Mouse (Mus musculus) lung, embryonic 16.5 days (tissue): ENCODE data around the gene Khk. TPM values are rescaled to one million over a fixed set of nuclear protein-coding genes. Genes with fewer than 3 reads are reported as not detected.

ENCODE experiments used
- ATAC-seq: fragments of 200-750 bp; cut with Nextera tagmentation; 2 replicates; pipeline ENCODE4 v1.8.0; 2017; ENCODE audit warnings: low read depth, mild to moderate bottlenecking, moderate library complexity
- H3K27ac ChIP-seq: fragments of 300-500 bp; sonication (generic); 2 replicates; pipeline ENCODE4 v1.5.1; 2014; ENCODE audit warnings: mild to moderate bottlenecking, control low read depth, low read length
- H3K27me3 ChIP-seq: fragments of 300-500 bp; sonication (generic); 2 replicates; pipeline ENCODE4 v1.6.1; 2014; ENCODE audit warnings: low read depth, low read length, mixed read lengths; ENCODE audit not compliant: control insufficient read depth, insufficient read depth
- H3K36me3 ChIP-seq: fragments of 300-500 bp; sonication (generic); 2 replicates; pipeline ENCODE4 v1.6.1; 2014; ENCODE audit warnings: low read length; ENCODE audit not compliant: control insufficient read depth, insufficient read depth
- H3K4me1 ChIP-seq: fragments of 300-500 bp; sonication (generic); replicated peaks from 2 replicates; pipeline ENCODE4 v1.6.1; 2014; ENCODE audit warnings: low read length, mixed read lengths; ENCODE audit not compliant: control insufficient read depth, insufficient read depth
- H3K4me2 ChIP-seq: fragments of 300-500 bp; sonication (generic); 2 replicates; pipeline ENCODE4 v1.6.1; 2014; ENCODE audit warnings: low read depth, low read length, control low read depth
- H3K4me3 ChIP-seq: fragments of 300-500 bp; sonication (generic); 2 replicates; pipeline ENCODE4 v1.5.1; 2014; ENCODE audit warnings: mild to moderate bottlenecking, low read length, control low read depth
- H3K9ac ChIP-seq: fragments of 300-500 bp; sonication (generic); 2 replicates; pipeline ENCODE4 v1.6.1; 2014; ENCODE audit warnings: low read length, control low read depth
- H3K9me3 ChIP-seq: fragments of 300-500 bp; sonication (generic); 2 replicates; pipeline ENCODE4 v1.6.1; 2016; ENCODE audit warnings: low read length; ENCODE audit not compliant: control insufficient read depth
- WGBS: fragments of 180-500 bp; shearing (Covaris S2); extraction: QIAGEN DNeasy Blood & Tissue Kit; methylation state at CpG from one replicate; pipeline ENCODE4 v1.1.7; 2014; 5-methylcytosine and 5-hydroxymethylcytosine counted together
- polyA plus RNA-seq: library from polyadenylated mRNA; unstranded; fragments of >200 nt; fragmentation: Nextera tagmentation; extraction: Ambion mirVana; gene quantifications from 2 replicates; pipeline ENCODE4 v1.2.1, GENCODE M21; 2015

Gene Khk
- polyA plus RNA-seq, 1 experiment from 2014 or later = 13.2 TPM

GRCm38 (mm10) chr5:30955751-30956150, 34.5 kb downstream of the Khk start:
- Histone ChIP-seq H3K4me1 (peaks cover 18% of the 10 kb centered on the region), H3K9me3 (no peaks in the 10 kb centered on the region), H3K4me3 (no peak overlapping the region), H3K27ac (no peak overlapping the region), H3K27me3 (no peaks in the 10 kb centered on the region), H3K36me3 (peaks cover 39% of the 10 kb centered on the region), H3K9ac (no peak overlapping the region), H3K4me2 (no peak overlapping the region)
- no peak for ATAC-seq
- 93% methylated on average over 6 of the region's 6 CpGs for WGBS

GRCm38 (mm10) chr5:30957891-30958290, 36.7 kb downstream of the Khk start:
- 89% methylated on average over 6 of the region's 6 CpGs for WGBS
- no peak overlapping the region for H3K4me3 ChIP-seq
- ATAC-seq = no peak

GRCm38 (mm10) chr5:30959198-30959854, 38.1 kb downstream of the Khk start:
- WGBS = 19% methylated on average over 19 of the region's 19 CpGs
- H3K27ac ChIP-seq = peak overlapping the region; percentile 85; the same call in 1 of the 2 replicates

More at GRCm38 (mm10) chr5:30957891-30958290, 36.7 kb downstream of the Khk start:
- Histone ChIP-seq H3K4me1 (peaks cover 15% of the 10 kb centered on the region), H3K4me2 (no peak overlapping the region), H3K9me3 (no peaks in the 10 kb centered on the region), H3K36me3 (peaks cover 32% of the 10 kb centered on the region), H3K27ac (no peak overlapping the region), H3K27me3 (no peaks in the 10 kb centered on the region), H3K9ac (no peak overlapping the region)

GRCm38 (mm10) chr5:30959966-30960501, 38.8 kb downstream of the Khk start, which contains the start of gene Preb:
TSS of gene Preb (minus strand) at chr5:30960361.
- H3K27ac ChIP-seq = peak within 1 kb of the TSS; percentile 85
- under 1% methylated on average over 56 of the region's 56 CpGs for WGBS
- no peaks in the 10 kb centered on the region for H3K27me3 ChIP-seq
- peak within 1 kb of the TSS; percentile 81 for H3K4me2 ChIP-seq
- H3K9ac ChIP-seq = peak within 1 kb of the TSS; percentile 81
- peaks cover 16% of the 10 kb centered on the region for H3K36me3 ChIP-seq
- H3K4me1 ChIP-seq = peaks cover 15% of the 10 kb centered on the region
- H3K9me3 ChIP-seq = no peaks in the 10 kb centered on the region
- H3K4me3 ChIP-seq = peak within 1 kb of the TSS; percentile 69
- peak; percentile 97 for ATAC-seq

More at GRCm38 (mm10) chr5:30959198-30959854, 38.1 kb downstream of the Khk start:
- no peaks in the 10 kb centered on the region for H3K27me3 ChIP-seq
- H3K36me3 ChIP-seq = peaks cover 23% of the 10 kb centered on the region
- peaks cover 15% of the 10 kb centered on the region for H3K4me1 ChIP-seq
- peak overlapping the region; percentile 81 for H3K4me2 ChIP-seq
- H3K9ac ChIP-seq = peak overlapping the region; percentile 81
- H3K4me3 ChIP-seq = peak overlapping the region; percentile 69
- no peaks in the 10 kb centered on the region for H3K9me3 ChIP-seq
- no peak for ATAC-seq

GRCm38 (mm10) chr5:30960814-30961213, 39.6 kb downstream of the Khk start:
- H3K4me2 ChIP-seq = peak overlapping the region; percentile 62
- WGBS = 79% methylated on average over 2 of the region's 2 CpGs
- no peaks in the 10 kb centered on the region for H3K27me3 ChIP-seq
- peaks cover 15% of the 10 kb centered on the region for H3K4me1 ChIP-seq
- no peak overlapping the region; the same call in 1 of the 2 replicates for H3K27ac ChIP-seq
- peaks cover 12% of the 10 kb centered on the region for H3K36me3 ChIP-seq
- H3K4me3 ChIP-seq = no peak overlapping the region; the same call in 1 of the 2 replicates
- no peak for ATAC-seq
- no peak overlapping the region for H3K9ac ChIP-seq
- H3K9me3 ChIP-seq = no peaks in the 10 kb centered on the region

- ATAC-seq = no peak
- Histone ChIP-seq H3K4me3 (no peak overlapping the region), H3K4me2 (no peak overlapping the region), H3K27ac (no peak overlapping the region), H3K9me3 (no peaks in the 10 kb centered on the region), H3K36me3 (peaks cover 10% of the 10 kb centered on the region), H3K4me1 (peaks cover 15% of the 10 kb centered on the region), H3K9ac (no peak overlapping the region), H3K27me3 (no peaks in the 10 kb centered on the region)
- WGBS = 50% methylated on average over 10 of the region's 10 CpGs
Observed at GRCm38 (mm10) chr5:30961545-30962505, 40.6 kb downstream of the Khk start.

- Histone ChIP-seq H3K4me1 (peaks cover 5% of the 10 kb centered on the region), H3K4me3 (no peak overlapping the region), H3K9ac (no peak overlapping the region), H3K9me3 (no peaks in the 10 kb centered on the region), H3K4me2 (no peak overlapping the region), H3K27me3 (no peaks in the 10 kb centered on the region), H3K27ac (no peak overlapping the region), H3K36me3 (no peaks in the 10 kb centered on the region)
- ATAC-seq = no peak
- WGBS = 70% methylated on average over 3 of the region's 3 CpGs
Observed at GRCm38 (mm10) chr5:30963916-30964315, 42.7 kb downstream of the Khk start.

- Histone ChIP-seq H3K4me2 (no peak overlapping the region), H3K36me3 (no peaks in the 10 kb centered on the region), H3K27me3 (no peaks in the 10 kb centered on the region), H3K4me1 (no peaks in the 10 kb centered on the region; the same call in 1 of the 2 replicates), H3K9ac (no peak overlapping the region), H3K9me3 (no peaks in the 10 kb centered on the region), H3K27ac (no peak overlapping the region), H3K4me3 (no peak overlapping the region)
- no peak for ATAC-seq
- 87% methylated on average over 4 of the region's 4 CpGs for WGBS
Observed at GRCm38 (mm10) chr5:30966189-30966588, 45.0 kb downstream of the Khk start.

GRCm38 (mm10) chr5:30968416-30968815, 47.2 kb downstream of the Khk start, which contains the start of gene Tcf23:
TSS of gene Tcf23 (plus strand) at chr5:30968662.
- H3K36me3 ChIP-seq = no peaks in the 10 kb centered on the region
- WGBS = 58% methylated on average over 8 of the region's 8 CpGs
- H3K9me3 ChIP-seq = no peaks in the 10 kb centered on the region
- no peak within 1 kb of the TSS for H3K9ac ChIP-seq
- no peak within 1 kb of the TSS for H3K27ac ChIP-seq
- ATAC-seq = peak; percentile 54; the same call in 1 of the 2 replicates
- no peaks in the 10 kb centered on the region; the same call in 1 of the 2 replicates for H3K4me1 ChIP-seq
- no peak within 1 kb of the TSS for H3K4me3 ChIP-seq
- no peaks in the 10 kb centered on the region for H3K27me3 ChIP-seq
- no peak within 1 kb of the TSS for H3K4me2 ChIP-seq
